Mouse (Mus musculus): ENCODE measurements around the gene Prrxl1. TPM values are rescaled to one million over a fixed set of nuclear protein-coding genes. Genes with fewer than 3 reads are reported as not detected.

Gene Prrxl1
- polyA plus RNA-seq, 1 experiment from 2014 or later = 0.04 TPM

GRCm38 (mm10) chr14:32697774-32698173, 98.6 kb downstream of the Prrxl1 start:
- no peak for ATAC-seq (replicated peaks; ENCODE audit: low FRiP score, low read depth)
- DNase-seq (ENCODE audit: low spot score) = no peak
- Histone ChIP-seq H3K27me3 (ENCODE audit: insufficient read depth, low read length) (no peaks in the 10 kb centered on the region), H3K4me1 (replicated peaks; ENCODE audit: insufficient read depth, low read length) (no peaks in the 10 kb centered on the region), H3K4me2 (ENCODE audit: low read length) (no peak overlapping the region), H3K9ac (ENCODE audit: low read depth, low read length) (no peak overlapping the region), H3K36me3 (ENCODE audit: insufficient read depth, low read length) (no peaks in the 10 kb centered on the region), H3K9me3 (replicated peaks; ENCODE audit: low read length) (no peaks in the 10 kb centered on the region), H3K4me3 (replicated peaks; ENCODE audit: low read depth, low read length) (no peak overlapping the region), H3K27ac (no peak overlapping the region)
- no peak for TF ChIP-seq CTCF (IDR thresholded peaks at IDR 0.05; ENCODE audit: low read depth)
- 79% methylated on average over 8 of the region's 8 CpGs for WGBS

DNA sequence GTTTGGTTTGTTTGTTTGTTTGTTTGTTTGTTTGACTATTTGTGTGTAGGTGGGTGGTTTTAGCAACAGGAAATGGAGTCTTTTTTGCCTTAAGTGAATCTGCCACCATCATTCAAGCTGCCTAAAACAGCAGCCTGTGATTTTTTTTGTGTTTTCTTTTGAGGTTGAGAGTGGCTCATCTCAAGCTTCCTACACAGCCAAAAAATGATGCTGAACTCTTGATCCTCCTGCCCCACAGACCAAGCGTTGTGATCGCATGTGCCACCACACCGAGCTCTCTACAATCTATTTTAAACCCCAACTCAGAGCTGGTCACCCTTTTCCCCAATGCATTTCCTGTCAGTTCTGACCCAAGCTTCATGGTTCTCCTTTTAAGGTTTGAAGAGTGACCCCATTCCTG, 99.3 kb downstream of the Prrxl1 start:
- 68% methylated on average over 3 of the region's 3 CpGs for WGBS
- Histone ChIP-seq H3K27me3 (ENCODE audit: insufficient read depth, low read length) (no peaks in the 10 kb centered on the region), H3K9ac (ENCODE audit: low read depth, low read length) (no peak overlapping the region), H3K27ac (no peak overlapping the region), H3K9me3 (replicated peaks; ENCODE audit: low read length) (no peaks in the 10 kb centered on the region), H3K4me1 (replicated peaks; ENCODE audit: insufficient read depth, low read length) (no peaks in the 10 kb centered on the region), H3K4me3 (replicated peaks; ENCODE audit: low read depth, low read length) (no peak overlapping the region), H3K36me3 (ENCODE audit: insufficient read depth, low read length) (no peaks in the 10 kb centered on the region), H3K4me2 (ENCODE audit: low read length) (no peak overlapping the region)
- DNase-seq (ENCODE audit: low spot score) (no peak), ATAC-seq (replicated peaks; ENCODE audit: low FRiP score, low read depth) (no peak)
- no peak for TF ChIP-seq CTCF (IDR thresholded peaks at IDR 0.05; ENCODE audit: low read depth)

Other genes with a start within 250 kb of the Prrxl1 start
- gene 1700024G13Rik, start 211.0 kb upstream of the Prrxl1 start, polyA plus RNA-seq (2015; fragmentation: Nextera tagmentation; extraction: Ambion mirVana) = not detected in 2 replicates
- gene Slc18a3, start 134.6 kb upstream of the Prrxl1 start, polyA plus RNA-seq (2015; fragmentation: Nextera tagmentation; extraction: Ambion mirVana) = not detected in 2 replicates
- 0.10 TPM in 1 of 2 replicates, not detected in the other for gene Chat, start 133.4 kb upstream of the Prrxl1 start, polyA plus RNA-seq (2015; fragmentation: Nextera tagmentation; extraction: Ambion mirVana)
- 12.7 and 17.1 TPM in 2 replicates for gene Ercc6, start 85.9 kb upstream of the Prrxl1 start, polyA plus RNA-seq (2015; fragmentation: Nextera tagmentation; extraction: Ambion mirVana)
- 0.04 and 0.12 TPM in 2 replicates for gene 3425401B19Rik, start 85.9 kb downstream of the Prrxl1 start, polyA plus RNA-seq (2015; fragmentation: Nextera tagmentation; extraction: Ambion mirVana)
- 0.20 and 0.30 TPM in 2 replicates for gene Tmem273, start 186.6 kb downstream of the Prrxl1 start, polyA plus RNA-seq (2015; fragmentation: Nextera tagmentation; extraction: Ambion mirVana)
- gene Fam170b, start 234.6 kb downstream of the Prrxl1 start, polyA plus RNA-seq (2015; fragmentation: Nextera tagmentation; extraction: Ambion mirVana) = 0.04 and 0.09 TPM in 2 replicates

All from kidney, postnatal 0 days (tissue).